Comparison of ENCODE assay signal across 26 mouse cellular contexts in genomic region chr4:155371797-155372735, GRCm38 (mm10). TPM values are rescaled to one million over a fixed set of nuclear protein-coding genes. Genes with fewer than 3 reads are reported as not detected.
A peak's percentile ranks its signal among the peaks of the same experiment; 100 is the strongest.
DNase-seq lines count a peak whose midpoint lies in the region; TF ChIP-seq lines count a peak whose summit lies in the region.
"Had no signal": no experiment of that assay in that cellular context is flagged by ENCODE, and none has a peak within 500 bp of the region (broad histone marks: within the 10 kb centered on the region; RNA-seq: fewer than 3 reads in every experiment).

No protein-coding gene starts in this region.

- no peak overlapping the region for H3K27ac ChIP-seq in thymus, adult 2 months (ENCODE audit: control insufficient read depth, insufficient read depth, low read length)
- H3K27ac ChIP-seq: forebrain, embryonic 12.5 days; heart, adult 2 months; heart, embryonic 15.5 days; kidney, postnatal 0 days; limb, embryonic 10.5 days; liver, embryonic 15.5 days; stomach, embryonic 15.5 days had no signal

- no peaks in the 10 kb centered on the region for H3K36me3 ChIP-seq in thymus, adult 2 months (ENCODE audit: control insufficient read depth, insufficient read depth, low read length)
- H3K36me3 ChIP-seq: forebrain, embryonic 12.5 days; heart, embryonic 15.5 days; limb, embryonic 10.5 days; liver, embryonic 15.5 days; stomach, embryonic 15.5 days had no signal

- no peak overlapping the region for H3K4me3 ChIP-seq in thymus, adult 2 months (ENCODE audit: control insufficient read depth, insufficient read depth, low read length)
- H3K4me3 ChIP-seq: forebrain, embryonic 12.5 days; heart, adult 2 months; heart, embryonic 15.5 days; limb, embryonic 10.5 days; liver, embryonic 15.5 days; megakaryocyte, embryonic 14.5 days; stomach, embryonic 15.5 days had no signal

- no peak for TF ChIP-seq CTCF in thymus, adult 2 months (IDR thresholded peaks at IDR 0.05; ENCODE audit: borderline replicate concordance, control insufficient read depth, extremely low read depth, insufficient read depth, low read length, poor library complexity)

- TF ChIP-seq POLR2A in thymus, adult 2 months (IDR thresholded peaks at IDR 0.05; ENCODE audit: control insufficient read depth, extremely low read depth, insufficient read depth, low read length, poor library complexity) = no peak

- no peaks in the 10 kb centered on the region for H3K27me3 ChIP-seq in thymus, adult 2 months (ENCODE audit: control insufficient read depth, insufficient read depth, low read length)
- H3K27me3 ChIP-seq: stomach, embryonic 15.5 days had no signal

- 91% methylated on average over 5 of the region's 5 CpGs for WGBS in thymus, adult 2 months

- peak; percentile 70 for DNase-seq in cerebellum, adult 11-12 months
- DNase-seq in cerebellum, adult 8-10 months = no peak
- peak; percentile 55 for DNase-seq in kidney, adult 9 months
- no peak for DNase-seq in kidney, adult 18-20 months
- peak; percentile 77 for DNase-seq in brain, adult 2 months (ENCODE audit: low read depth, low spot score)
- peak; percentile 61 to 69 for DNase-seq in cerebellum, postnatal 25 days
- DNase-seq in gastrocnemius, postnatal 10 days = no peak
- no peak for DNase-seq in thymus, adult 2 months
- DNase-seq: adrenal gland, postnatal 10 days; gastrocnemius, postnatal 14 days; heart, adult 2 months; lung, postnatal 14 days; midbrain, embryonic 14.5 days; right cerebral cortex, postnatal 25 days had no signal

- 0 out of 2 replicates have a peak, but pooled peaks cover 3% of the 10 kb centered on the region for H3K4me1 ChIP-seq in thymus, adult 2 months (replicated peaks; ENCODE audit: control insufficient read depth, insufficient read depth, low read length)
- H3K4me1 ChIP-seq: heart, embryonic 15.5 days; limb, embryonic 10.5 days; megakaryocyte, embryonic 14.5 days; stomach, embryonic 15.5 days had no signal

RNA-seq across cellular contexts. Expression of gene Prkcz, which starts 10.9 kb away (rescaled TPM):
- total RNA-seq in gastrocnemius, postnatal 10 days (2021) = 1 to 10 TPM; 2.6 to 3.0 TPM
- polyA plus RNA-seq in thymus, adult 2 months (2012; rRNA removed) = 8.5 TPM in 2 replicates
- total RNA-seq: hematopoietic stem cell, adult 5-6 weeks had no signal

RNA-seq across cellular contexts. Expression of gene Gabrd, which starts 25.8 kb away (rescaled TPM):
- total RNA-seq in gastrocnemius, postnatal 10 days (2021) = under 1 TPM; 0.81 to 0.96 TPM
- 1.0 and 1.2 TPM in 2 replicates for polyA plus RNA-seq in thymus, adult 2 months (2012; rRNA removed)
- total RNA-seq: ES-E14; heart, adult 2 months; neutrophil, adult 5-6 weeks had no signal
- polyA plus RNA-seq: embryonic facial prominence, embryonic 11.5 days; forebrain, embryonic 12.5 days; heart, embryonic 15.5 days; limb, embryonic 10.5 days; liver, embryonic 15.5 days; midbrain, embryonic 14.5 days; Patski; stomach, embryonic 15.5 days had no signal

RNA-seq across cellular contexts. Expression of gene Cfap74, which starts 36.9 kb away (rescaled TPM):
- total RNA-seq in gastrocnemius, postnatal 10 days (2021) = 1 to 10 TPM; 1.2 TPM
- polyA plus RNA-seq in thymus, adult 2 months (2012; rRNA removed) = 18.3 and 23.1 TPM in 2 replicates

Comparison
In these comparisons a context has a peak if more than half of its experiments do, and no peak if none do; other contexts are left out.
1. DNase-seq: peak in cerebellum, adult 11-12 months (single experiment), kidney, adult 9 months (single experiment), brain, adult 2 months (single experiment) and cerebellum, postnatal 25 days (2 of 2); none in cerebellum, adult 8-10 months (single experiment), kidney, adult 18-20 months (single experiment), gastrocnemius, postnatal 10 days (single experiment) and thymus, adult 2 months (single experiment).